Mouse (Mus musculus): Measurements from ENCODE around the gene Vps41.

Vps41 gene

GRCm38 (mm10) chr13:18896789-18897188, 179.7 kb downstream of the Vps41 start:
- no peak for DNase-seq

- no peak for DNase-seq
Measured at GRCm38 (mm10) chr13:18903623-18904022, 186.5 kb downstream of the Vps41 start.

- no peak for DNase-seq
Measured at GRCm38 (mm10) chr13:18914774-18915173, 197.7 kb downstream of the Vps41 start.
